Mouse (Mus musculus) forebrain, postnatal 0 days (tissue): ENCODE results near the gene D630045J12Rik. TPM values are rescaled to one million over a fixed set of nuclear protein-coding genes. Genes with fewer than 3 reads are reported as not detected.

Source experiments
- ATAC-seq: fragments of 200-750 bp; cut with Nextera tagmentation; 2 replicates; pipeline ENCODE4 v1.8.0; 2017; ENCODE audit warnings: mild to moderate bottlenecking, moderate library complexity
- DNase-seq: peaks from one replicate; pipeline ENCODE4 v3.0.0-alpha.2; 2015
- H3K27ac ChIP-seq: fragments of 300-500 bp; sonication (generic); 2 replicates; pipeline ENCODE4 v1.5.1; 2014; ENCODE audit warnings: low read depth, mild to moderate bottlenecking, antibody characterized with exemption, low read length, moderate library complexity, mixed read lengths
- H3K27me3 ChIP-seq: fragments of 300-500 bp; sonication (generic); 2 replicates; pipeline ENCODE4 v1.6.1; 2014; ENCODE audit warnings: mild to moderate bottlenecking, low read length, mixed read lengths; ENCODE audit not compliant: insufficient read depth
- H3K36me3 ChIP-seq: fragments of 300-500 bp; sonication (generic); 2 replicates; pipeline ENCODE4 v1.6.1; 2014; ENCODE audit warnings: mild to moderate bottlenecking, moderate library complexity; ENCODE audit not compliant: insufficient read depth
- H3K4me1 ChIP-seq: fragments of 300-500 bp; sonication (generic); 2 replicates; pipeline ENCODE4 v1.6.1; 2014; ENCODE audit warnings: antibody characterized with exemption; ENCODE audit not compliant: insufficient read depth
- H3K4me2 ChIP-seq: fragments of 300-500 bp; sonication (generic); 2 replicates; pipeline ENCODE4 v1.6.1; 2014; ENCODE audit warnings: low read depth, mild to moderate bottlenecking, moderate library complexity
- H3K4me3 ChIP-seq: fragments of 300-500 bp; sonication (generic); 2 replicates; pipeline ENCODE4 v1.5.1; 2014; ENCODE audit warnings: low read depth, low read length, mixed read lengths
- H3K9ac ChIP-seq: fragments of 300-500 bp; sonication (generic); 2 replicates; pipeline ENCODE4 v1.6.1; 2014; ENCODE audit warnings: mild to moderate bottlenecking
- H3K9me3 ChIP-seq: fragments of 300-500 bp; sonication (generic); 2 replicates; pipeline ENCODE4 v1.6.1; 2016; ENCODE audit warnings: low read length
- CTCF ChIP-seq: sonication (generic); IDR thresholded peaks from 2 replicates; pipeline ENCODE4 v1.5.1; 2016; ENCODE audit warnings: antibody characterized with exemption, control low read depth, low read depth
- WGBS: fragments of 180-500 bp; shearing (Covaris S2); extraction: QIAGEN DNeasy Blood & Tissue Kit; methylation state at CpG from one replicate; pipeline ENCODE4 v1.1.7; 2014; 5-methylcytosine and 5-hydroxymethylcytosine counted together
- polyA plus RNA-seq: library from polyadenylated mRNA; unstranded; fragments of >200 nt; fragmentation: Nextera tagmentation; extraction: Ambion mirVana; gene quantifications from 2 replicates; pipeline ENCODE4 v1.2.1, GENCODE M21; 2015
- total RNA-seq: library from RNA; depleted of rRNA; stranded (reverse); fragments of >200 nt; gene quantifications from 2 replicates; pipeline ENCODE4 v1.2.3, GENCODE M21; 2014

D630045J12Rik gene
- total and polyA plus RNA-seq, 2 experiments from 2014 or later = 11.4 to 38.7 TPM

- H3K4me1 ChIP-seq = peaks cover 3% of the 10 kb centered on the region; the same call in 1 of the 2 replicates
- TF ChIP-seq CTCF = no peak
- no peaks in the 10 kb centered on the region for H3K27me3 ChIP-seq
- no peak overlapping the region for H3K4me3 ChIP-seq
- H3K9me3 ChIP-seq = no peaks in the 10 kb centered on the region
- H3K36me3 ChIP-seq = peaks cover 41% of the 10 kb centered on the region
- ATAC-seq = no peak
- DNase-seq = no peak
- no peak overlapping the region for H3K9ac ChIP-seq
- H3K27ac ChIP-seq = no peak overlapping the region
- 88% methylated on average over 6 of the region's 6 CpGs for WGBS
- no peak overlapping the region for H3K4me2 ChIP-seq
Measured at GRCm38 (mm10) chr6:38164705-38165104, 89.1 kb downstream of the D630045J12Rik start.

- H3K9me3 ChIP-seq = no peaks in the 10 kb centered on the region
- ATAC-seq (no peak), DNase-seq (no peak)
- H3K4me3 ChIP-seq = no peak overlapping the region
- no peak overlapping the region for H3K27ac ChIP-seq
- H3K27me3 ChIP-seq = no peaks in the 10 kb centered on the region
- peaks cover 3% of the 10 kb centered on the region; the same call in 1 of the 2 replicates for H3K4me1 ChIP-seq
- no peak for TF ChIP-seq CTCF
- WGBS = 68% methylated on average over 14 of the region's 14 CpGs
- peaks cover 27% of the 10 kb centered on the region for H3K36me3 ChIP-seq
- H3K9ac ChIP-seq = no peak overlapping the region
- H3K4me2 ChIP-seq = no peak overlapping the region
Measured at GRCm38 (mm10) chr6:38162825-38163504, 90.8 kb downstream of the D630045J12Rik start.

GRCm38 (mm10) chr6:38160556-38160955 lies 93.3 kb downstream of the D630045J12Rik start:
- peaks cover 3% of the 10 kb centered on the region; the same call in 1 of the 2 replicates for H3K4me1 ChIP-seq
- ATAC-seq (peak; percentile 9; the same call in 1 of the 2 replicates), DNase-seq (no peak)
- H3K27me3 ChIP-seq = no peaks in the 10 kb centered on the region
- TF ChIP-seq CTCF = no peak
- H3K4me2 ChIP-seq = no peak overlapping the region
- H3K27ac ChIP-seq = peak overlapping the region; percentile 54; the same call in 1 of the 2 replicates
- H3K9me3 ChIP-seq = no peaks in the 10 kb centered on the region
- H3K4me3 ChIP-seq = no peak overlapping the region
- peaks cover 24% of the 10 kb centered on the region for H3K36me3 ChIP-seq
- WGBS = 63% methylated on average over 2 of the region's 2 CpGs
- H3K9ac ChIP-seq = no peak overlapping the region

GRCm38 (mm10) chr6:38160102-38160501 lies 93.7 kb downstream of the D630045J12Rik start:
- ATAC-seq (peak; percentile 76), DNase-seq (peak; percentile 92)
- H3K4me3 ChIP-seq = no peak overlapping the region
- H3K4me1 ChIP-seq = peaks cover 3% of the 10 kb centered on the region; the same call in 1 of the 2 replicates
- 0 out of 2 replicates have a peak overlapping the region, but pooled peaks have one; percentile 54 for H3K27ac ChIP-seq
- peak; percentile 93 for TF ChIP-seq CTCF
- no peaks in the 10 kb centered on the region for H3K27me3 ChIP-seq
- H3K36me3 ChIP-seq = peaks cover 19% of the 10 kb centered on the region; the same call in 1 of the 2 replicates
- 12% methylated on average over 3 of the region's 3 CpGs for WGBS
- H3K9me3 ChIP-seq = no peaks in the 10 kb centered on the region
- no peak overlapping the region for H3K9ac ChIP-seq
- no peak overlapping the region for H3K4me2 ChIP-seq

GRCm38 (mm10) chr6:38159576-38159975 lies 94.2 kb downstream of the D630045J12Rik start:
- Histone ChIP-seq H3K4me3 (no peak overlapping the region), H3K27ac (no peak overlapping the region), H3K4me1 (peaks cover 3% of the 10 kb centered on the region; the same call in 1 of the 2 replicates), H3K4me2 (no peak overlapping the region), H3K9me3 (no peaks in the 10 kb centered on the region), H3K9ac (no peak overlapping the region), H3K36me3 (peaks cover 17% of the 10 kb centered on the region), H3K27me3 (no peaks in the 10 kb centered on the region)
- ATAC-seq = no peak; the same call in 1 of the 2 replicates
- no peak for TF ChIP-seq CTCF
- DNase-seq = no peak
- WGBS = 89% methylated on average over 4 of the region's 4 CpGs

- H3K9ac ChIP-seq = no peak overlapping the region
- no peak overlapping the region for H3K4me3 ChIP-seq
- H3K9me3 ChIP-seq = no peaks in the 10 kb centered on the region
- no peak overlapping the region for H3K4me2 ChIP-seq
- no peak for DNase-seq
- no peak overlapping the region for H3K27ac ChIP-seq
- H3K27me3 ChIP-seq = no peaks in the 10 kb centered on the region
- H3K36me3 ChIP-seq = peaks cover 12% of the 10 kb centered on the region
- peaks cover 3% of the 10 kb centered on the region; the same call in 1 of the 2 replicates for H3K4me1 ChIP-seq
- 46% methylated on average over 16 of the region's 16 CpGs for WGBS
- ATAC-seq = no peak
- TF ChIP-seq CTCF = no peak
Measured at GRCm38 (mm10) chr6:38157925-38158324, 95.9 kb downstream of the D630045J12Rik start.

- 96% methylated on average over 5 of the region's 5 CpGs for WGBS
- DNase-seq = no peak
Measured at GRCm38 (mm10) chr6:38156204-38156603, 97.6 kb downstream of the D630045J12Rik start.

More at GRCm38 (mm10) chr6:38156204-38156603, 97.6 kb downstream of the D630045J12Rik start:
- ATAC-seq = no peak
- peaks cover 3% of the 10 kb centered on the region; the same call in 1 of the 2 replicates for H3K4me1 ChIP-seq
- H3K9me3 ChIP-seq = no peaks in the 10 kb centered on the region
- H3K9ac ChIP-seq = no peak overlapping the region
- no peaks in the 10 kb centered on the region for H3K27me3 ChIP-seq
- no peak overlapping the region for H3K4me3 ChIP-seq
- TF ChIP-seq CTCF = no peak
- no peak overlapping the region for H3K4me2 ChIP-seq
- no peak overlapping the region for H3K27ac ChIP-seq
- H3K36me3 ChIP-seq = peaks cover 22% of the 10 kb centered on the region
